Mouse (Mus musculus) forebrain, embryonic 14.5 days (tissue): ENCODE results near the gene Gng10. TPM values are rescaled to one million over a fixed set of nuclear protein-coding genes. Genes with fewer than 3 reads are reported as not detected.

Experiments used
- ATAC-seq: fragments of 200-750 bp; cut with Nextera tagmentation; 2 replicates; pipeline ENCODE4 v1.8.0; 2017; ENCODE audit warnings: mild to moderate bottlenecking, moderate library complexity
- DNase-seq: peaks from one replicate; pipeline ENCODE4 v3.0.0-alpha.2; 2015; ENCODE audit warnings: low spot score
- H3K27ac ChIP-seq: fragments of 300-500 bp; sonication (generic); 2 replicates; pipeline ENCODE4 v1.5.1; 2014; ENCODE audit warnings: low read depth, mild to moderate bottlenecking, control low read depth, low read length, moderate library complexity
- H3K27me3 ChIP-seq: fragments of 300-500 bp; sonication (generic); replicated peaks from 2 replicates; pipeline ENCODE4 v1.6.1; 2014; ENCODE audit warnings: low read length, control low read depth, mixed read lengths; ENCODE audit not compliant: control insufficient read depth, insufficient read depth
- H3K36me3 ChIP-seq: fragments of 300-500 bp; sonication (generic); 2 replicates; pipeline ENCODE4 v1.6.1; 2014; ENCODE audit warnings: low read length, control low read depth; ENCODE audit not compliant: control insufficient read depth, insufficient read depth
- H3K4me1 ChIP-seq: fragments of 300-500 bp; sonication (generic); 2 replicates; pipeline ENCODE4 v1.6.1; 2014; ENCODE audit warnings: antibody characterized with exemption, low read length, control low read depth; ENCODE audit not compliant: control insufficient read depth, insufficient read depth
- H3K4me2 ChIP-seq: fragments of 300-500 bp; sonication (generic); 2 replicates; pipeline ENCODE4 v1.6.1; 2014; ENCODE audit warnings: mild to moderate bottlenecking, control low read depth, low read length
- H3K4me3 ChIP-seq: fragments of 300-500 bp; sonication (generic); 2 replicates; pipeline ENCODE4 v1.5.1; 2014; ENCODE audit warnings: low read depth, low read length, control low read depth
- H3K9ac ChIP-seq: fragments of 300-500 bp; sonication (generic); 2 replicates; pipeline ENCODE4 v1.6.1; 2014; ENCODE audit warnings: mild to moderate bottlenecking, low read length, control low read depth, moderate library complexity
- H3K9me3 ChIP-seq: fragments of 300-500 bp; sonication (generic); replicated peaks from 2 replicates; pipeline ENCODE4 v1.6.1; 2016; ENCODE audit warnings: low read length, control low read depth, mixed read lengths; ENCODE audit not compliant: control insufficient read depth
- WGBS: fragments of 180-500 bp; shearing (Covaris S2); extraction: QIAGEN DNeasy Blood & Tissue Kit; methylation state at CpG from one replicate; pipeline ENCODE4 v1.1.7; 2014; 5-methylcytosine and 5-hydroxymethylcytosine counted together
- polyA plus RNA-seq: library from polyadenylated mRNA; unstranded; fragments of >200 nt; fragmentation: Nextera tagmentation; extraction: Ambion mirVana; gene quantifications from 2 replicates; pipeline ENCODE4 v1.2.1, GENCODE M21; 2014

Gng10 gene
- polyA plus RNA-seq, 1 experiment from 2014 or later, result 204 TPM

GRCm38 (mm10) chr4:58997081-58997480 lies 37.8 kb upstream of the Gng10 start:
- no peak overlapping the region for H3K4me2 ChIP-seq
- ATAC-seq (no peak), DNase-seq (no peak)
- H3K27me3 ChIP-seq, result no peaks in the 10 kb centered on the region
- no peaks in the 10 kb centered on the region for H3K36me3 ChIP-seq
- no peak overlapping the region for H3K4me3 ChIP-seq
- H3K27ac ChIP-seq, result no peak overlapping the region
- H3K9ac ChIP-seq, result no peak overlapping the region
- H3K4me1 ChIP-seq, result no peaks in the 10 kb centered on the region
- no peaks in the 10 kb centered on the region for H3K9me3 ChIP-seq
- WGBS, result 90% methylated on average over 5 of the region's 5 CpGs

GRCm38 (mm10) chr4:58998688-58999087 lies 36.2 kb upstream of the Gng10 start:
- 85% methylated on average over 1 of the region's 1 CpGs for WGBS
- no peak for ATAC-seq

GRCm38 (mm10) chr4:58999686-59000085 lies 35.2 kb upstream of the Gng10 start:
- H3K4me3 ChIP-seq, result no peak overlapping the region
- no peaks in the 10 kb centered on the region for H3K36me3 ChIP-seq
- H3K4me2 ChIP-seq, result no peak overlapping the region
- H3K27ac ChIP-seq, result no peak overlapping the region
- H3K27me3 ChIP-seq, result no peaks in the 10 kb centered on the region
- peaks cover 10% of the 10 kb centered on the region for H3K4me1 ChIP-seq
- H3K9me3 ChIP-seq, result no peaks in the 10 kb centered on the region
- 11% methylated on average over 2 of the region's 2 CpGs for WGBS
- ATAC-seq, result no peak
- peak; percentile 78 for DNase-seq
- H3K9ac ChIP-seq, result no peak overlapping the region

More at GRCm38 (mm10) chr4:58998688-58999087, 36.2 kb upstream of the Gng10 start:
- no peak overlapping the region for H3K4me3 ChIP-seq
- H3K4me1 ChIP-seq, result no peaks in the 10 kb centered on the region; the same call in 1 of the 2 replicates
- no peaks in the 10 kb centered on the region for H3K9me3 ChIP-seq
- H3K27me3 ChIP-seq, result no peaks in the 10 kb centered on the region
- no peak overlapping the region for H3K27ac ChIP-seq
- no peak overlapping the region for H3K9ac ChIP-seq
- no peak for DNase-seq
- no peaks in the 10 kb centered on the region for H3K36me3 ChIP-seq
- H3K4me2 ChIP-seq, result no peak overlapping the region

GRCm38 (mm10) chr4:59000614-59001013 lies 34.3 kb upstream of the Gng10 start:
- DNase-seq (no peak), ATAC-seq (no peak)
- no peak overlapping the region for H3K27ac ChIP-seq
- 0% methylated on average over 2 of the region's 2 CpGs for WGBS
- no peak overlapping the region for H3K4me2 ChIP-seq
- H3K9ac ChIP-seq, result no peak overlapping the region
- H3K36me3 ChIP-seq, result no peaks in the 10 kb centered on the region
- no peak overlapping the region for H3K4me3 ChIP-seq
- H3K4me1 ChIP-seq, result peaks cover 11% of the 10 kb centered on the region
- no peaks in the 10 kb centered on the region for H3K9me3 ChIP-seq
- H3K27me3 ChIP-seq, result no peaks in the 10 kb centered on the region

- H3K9me3 ChIP-seq, result no peaks in the 10 kb centered on the region
- WGBS, result under 1% methylated on average over 87 of the region's 89 CpGs
- no peaks in the 10 kb centered on the region for H3K27me3 ChIP-seq
Observed at GRCm38 (mm10) chr4:59002948-59003805, 31.7 kb upstream of the Gng10 start, which contains the start of gene Gm20503. Gene Gm20503, plus strand, starts transcription at chr4:59003210.

GRCm38 (mm10) chr4:59003806-59004200 lies 31.1 kb upstream of the Gng10 start:
- Histone ChIP-seq H3K4me2 (peak overlapping the region; percentile 87), H3K4me1 (peaks cover 11% of the 10 kb centered on the region), H3K9me3 (no peaks in the 10 kb centered on the region), H3K27me3 (no peaks in the 10 kb centered on the region), H3K9ac (peak overlapping the region; percentile 89), H3K4me3 (peak overlapping the region; percentile 92), H3K36me3 (no peaks in the 10 kb centered on the region), H3K27ac (no peak overlapping the region)
- 35% methylated on average over 7 of the region's 7 CpGs for WGBS
- DNase-seq, result no peak
- no peak for ATAC-seq

More at GRCm38 (mm10) chr4:59002948-59003805, 31.7 kb upstream of the Gng10 start, which contains the start of gene Gm20503:
- peaks cover 11% of the 10 kb centered on the region for H3K4me1 ChIP-seq
- H3K36me3 ChIP-seq, result no peaks in the 10 kb centered on the region
- DNase-seq (peak; percentile 97), ATAC-seq (peak; percentile 100)
- peak within 1 kb of the TSS; percentile 87 for H3K27ac ChIP-seq
- peak within 1 kb of the TSS; percentile 92 for H3K4me3 ChIP-seq
- H3K4me2 ChIP-seq, result peak within 1 kb of the TSS; percentile 87
- peak within 1 kb of the TSS; percentile 89 for H3K9ac ChIP-seq

GRCm38 (mm10) chr4:59006211-59006610 lies 28.7 kb upstream of the Gng10 start:
- WGBS, result 78% methylated on average over 8 of the region's 8 CpGs
- ATAC-seq (no peak), DNase-seq (no peak)
- H3K27ac ChIP-seq, result no peak overlapping the region
- H3K9ac ChIP-seq, result no peak overlapping the region
- peaks cover 11% of the 10 kb centered on the region for H3K4me1 ChIP-seq
- H3K4me3 ChIP-seq, result no peak overlapping the region
- no peak overlapping the region for H3K4me2 ChIP-seq
- H3K36me3 ChIP-seq, result no peaks in the 10 kb centered on the region
- H3K27me3 ChIP-seq, result no peaks in the 10 kb centered on the region
- H3K9me3 ChIP-seq, result no peaks in the 10 kb centered on the region

- Histone ChIP-seq H3K4me1 (peaks cover 11% of the 10 kb centered on the region), H3K9ac (no peak overlapping the region), H3K36me3 (no peaks in the 10 kb centered on the region), H3K27ac (no peak overlapping the region), H3K9me3 (no peaks in the 10 kb centered on the region), H3K27me3 (no peaks in the 10 kb centered on the region), H3K4me3 (no peak overlapping the region), H3K4me2 (no peak overlapping the region)
- DNase-seq (no peak), ATAC-seq (no peak)
- WGBS, result 84% methylated on average over 6 of the region's 6 CpGs
Observed at GRCm38 (mm10) chr4:59007016-59007415, 27.9 kb upstream of the Gng10 start.

- DNase-seq, result no peak
- no peak overlapping the region for H3K27ac ChIP-seq
- ATAC-seq, result no peak
- H3K4me2 ChIP-seq, result no peak overlapping the region
- no peaks in the 10 kb centered on the region for H3K9me3 ChIP-seq
- no peak overlapping the region for H3K4me3 ChIP-seq
- 86% methylated on average over 5 of the region's 5 CpGs for WGBS
- no peak overlapping the region for H3K9ac ChIP-seq
- H3K36me3 ChIP-seq, result no peaks in the 10 kb centered on the region
- H3K4me1 ChIP-seq, result peaks cover 11% of the 10 kb centered on the region
- no peaks in the 10 kb centered on the region for H3K27me3 ChIP-seq
Observed at GRCm38 (mm10) chr4:59007974-59008373, 26.9 kb upstream of the Gng10 start.
